Mouse (Mus musculus) skeletal muscle tissue, postnatal 0 days (tissue): ENCODE measurements around the gene Olfr809. TPM values are rescaled to one million over a fixed set of nuclear protein-coding genes. Genes with fewer than 3 reads are reported as not detected.

Experiments used
- microRNA-seq, 2 experiments: library from miRNA; unstranded; fragments of <30 nt; microRNA quantifications; one replicate each; pipeline ENCODE4; 2016
- polyA plus RNA-seq: library from polyadenylated mRNA; unstranded; fragments of >200 nt; fragmentation: Nextera tagmentation; extraction: Ambion mirVana; gene quantifications from 2 replicates; pipeline ENCODE4 v1.2.1, GENCODE M21; 2015

Gene Olfr809
- not detected in 2 replicates for polyA plus RNA-seq

GRCm38 (mm10) chr10:129774338-129774737 lies at the start of gene Olfr809:
TSS of gene Olfr809 (plus strand) at chr10:129774638.

GRCm38 (mm10) chr10:129729275-129729674 lies 45.2 kb upstream of the Olfr809 start, which contains the start of gene Olfr805:
TSS of gene Olfr805 (minus strand) at chr10:129729375.

GRCm38 (mm10) chr10:129741821-129742220 lies 32.6 kb upstream of the Olfr809 start, which contains the start of gene Olfr806:
TSS of gene Olfr806 (minus strand) at chr10:129741921.

GRCm38 (mm10) chr10:129757693-129758092 lies 16.7 kb upstream of the Olfr809 start, which contains the start of gene Olfr807:
TSS of gene Olfr807 (minus strand) at chr10:129757793.

GRCm38 (mm10) chr10:129765182-129765581 lies 9.3 kb upstream of the Olfr809 start, which contains the start of gene Olfr808:
TSS of gene Olfr808 (plus strand) at chr10:129765482.

GRCm38 (mm10) chr10:129794817-129795216 lies 20.4 kb downstream of the Olfr809 start, which contains the start of gene Olfr810:
TSS of gene Olfr810 (minus strand) at chr10:129794917.

GRCm38 (mm10) chr10:129804296-129804695 lies 29.9 kb downstream of the Olfr809 start, which contains the start of gene Olfr811:
TSS of gene Olfr811 (minus strand) at chr10:129804396.

Small RNA genes within 50 kb of the gene (microRNA-seq; reads per million reads assigned to microRNA genes)
- gene Gm24485 = 0 reads per million in 2 experiments

Other genes starting within 250 kb of the Olfr809 start
- not detected in 2 replicates for gene Olfr792, start 235.5 kb upstream of the Olfr809 start, polyA plus RNA-seq
- not detected in 2 replicates for gene Olfr794, start 207.0 kb upstream of the Olfr809 start, polyA plus RNA-seq
- not detected in 2 replicates for gene Olfr796, start 162.1 kb upstream of the Olfr809 start, polyA plus RNA-seq
- gene Olfr798, start 146.7 kb upstream of the Olfr809 start, polyA plus RNA-seq = not detected in 2 replicates
- not detected in 2 replicates for gene Olfr799, start 137.2 kb upstream of the Olfr809 start, polyA plus RNA-seq
- not detected in 2 replicates for gene Olfr800, start 116.9 kb upstream of the Olfr809 start, polyA plus RNA-seq
- not detected in 2 replicates for gene Olfr801, start 100.8 kb upstream of the Olfr809 start, polyA plus RNA-seq
- gene Olfr802, start 86.5 kb upstream of the Olfr809 start, polyA plus RNA-seq = not detected in 2 replicates
- not detected in 2 replicates for gene Olfr803, start 80.4 kb upstream of the Olfr809 start, polyA plus RNA-seq
- gene Olfr804, start 71.4 kb upstream of the Olfr809 start, polyA plus RNA-seq = not detected in 2 replicates
- not detected in 2 replicates for gene Olfr805, start 45.3 kb upstream of the Olfr809 start, polyA plus RNA-seq
- not detected in 2 replicates for gene Olfr806, start 32.7 kb upstream of the Olfr809 start, polyA plus RNA-seq
- gene Olfr807, start 16.8 kb upstream of the Olfr809 start, polyA plus RNA-seq = not detected in 2 replicates
- not detected in 2 replicates for gene Olfr808, start 9.2 kb upstream of the Olfr809 start, polyA plus RNA-seq
- not detected in 2 replicates for gene Olfr810, start 20.3 kb downstream of the Olfr809 start, polyA plus RNA-seq
- gene Olfr811, start 29.8 kb downstream of the Olfr809 start, polyA plus RNA-seq = not detected in 2 replicates
- not detected in 2 replicates for gene Olfr812, start 71.5 kb downstream of the Olfr809 start, polyA plus RNA-seq
- gene Olfr813, start 80.7 kb downstream of the Olfr809 start, polyA plus RNA-seq = not detected in 2 replicates
- gene Olfr814, start 105.2 kb downstream of the Olfr809 start, polyA plus RNA-seq = not detected in 2 replicates
- gene Olfr815, start 131.2 kb downstream of the Olfr809 start, polyA plus RNA-seq = not detected in 2 replicates
- gene Olfr816, start 141.0 kb downstream of the Olfr809 start, polyA plus RNA-seq = not detected in 2 replicates
- gene Olfr818, start 174.5 kb downstream of the Olfr809 start, polyA plus RNA-seq = not detected in 2 replicates
- gene Olfr819, start 192.6 kb downstream of the Olfr809 start, polyA plus RNA-seq = not detected in 2 replicates
- not detected in 2 replicates for gene Olfr247, start 201.5 kb downstream of the Olfr809 start, polyA plus RNA-seq
- gene Gm10310, start 210.4 kb downstream of the Olfr809 start, polyA plus RNA-seq = not detected in 2 replicates
- not detected in 2 replicates for gene Olfr820, start 238.0 kb downstream of the Olfr809 start, polyA plus RNA-seq